Mouse (Mus musculus) intestine, embryonic 16.5 days (tissue): ENCODE data around the gene Gm10153. TPM values are rescaled to one million over a fixed set of nuclear protein-coding genes. Genes with fewer than 3 reads are reported as not detected.
"Not testable (repeated sequence)": the region's sequence is repeated elsewhere in the genome, so short reads cannot be mapped to it uniquely, and the experiment has no call there.

ENCODE experiments used
- ATAC-seq: fragments of 200-750 bp; cut with Nextera tagmentation; 2 replicates; pipeline ENCODE4 v1.8.0; 2017; ENCODE audit warnings: moderate TSS enrichment, moderate library complexity
- H3K27ac ChIP-seq: fragments of 300-500 bp; sonication (generic); 2 replicates; pipeline ENCODE4 v1.5.1; 2014; ENCODE audit warnings: mild to moderate bottlenecking, low read length
- H3K27me3 ChIP-seq: fragments of 300-500 bp; sonication (generic); replicated peaks from 2 replicates; pipeline ENCODE4 v1.6.1; 2014; ENCODE audit warnings: low read length, control low read depth, mixed read lengths; ENCODE audit not compliant: control insufficient read depth, insufficient read depth
- H3K36me3 ChIP-seq: fragments of 300-500 bp; sonication (generic); 2 replicates; pipeline ENCODE4 v1.6.1; 2014; ENCODE audit warnings: low read length, control low read depth; ENCODE audit not compliant: control insufficient read depth, insufficient read depth
- H3K4me1 ChIP-seq: fragments of 300-500 bp; sonication (generic); 2 replicates; pipeline ENCODE4 v1.6.1; 2014; ENCODE audit warnings: low read length, control low read depth, mixed read lengths; ENCODE audit not compliant: control insufficient read depth, insufficient read depth
- H3K4me2 ChIP-seq: fragments of 300-500 bp; sonication (generic); 2 replicates; pipeline ENCODE4 v1.6.1; 2014; ENCODE audit warnings: low read depth, low read length, control low read depth
- H3K4me3 ChIP-seq: fragments of 300-500 bp; sonication (generic); 2 replicates; pipeline ENCODE4 v1.5.1; 2014; ENCODE audit warnings: mild to moderate bottlenecking, low read length
- H3K9ac ChIP-seq: fragments of 300-500 bp; sonication (generic); 2 replicates; pipeline ENCODE4 v1.6.1; 2014; ENCODE audit warnings: low read depth, low read length
- H3K9me3 ChIP-seq: fragments of 300-500 bp; sonication (generic); 2 replicates; pipeline ENCODE4 v1.6.1; 2016; ENCODE audit warnings: low read length, control low read depth; ENCODE audit not compliant: control insufficient read depth
- WGBS: fragments of 180-500 bp; shearing (Covaris S2); extraction: QIAGEN DNeasy Blood & Tissue Kit; methylation state at CpG from one replicate; pipeline ENCODE4 v1.1.7; 2014; 5-methylcytosine and 5-hydroxymethylcytosine counted together
- polyA plus RNA-seq: library from polyadenylated mRNA; unstranded; fragments of >200 nt; fragmentation: Nextera tagmentation; extraction: Ambion mirVana; gene quantifications from 2 replicates; pipeline ENCODE4 v1.2.1, GENCODE M21; 2015

Gm10153 gene
- polyA plus RNA-seq, 1 experiment from 2014 or later, result not detected

DNA sequence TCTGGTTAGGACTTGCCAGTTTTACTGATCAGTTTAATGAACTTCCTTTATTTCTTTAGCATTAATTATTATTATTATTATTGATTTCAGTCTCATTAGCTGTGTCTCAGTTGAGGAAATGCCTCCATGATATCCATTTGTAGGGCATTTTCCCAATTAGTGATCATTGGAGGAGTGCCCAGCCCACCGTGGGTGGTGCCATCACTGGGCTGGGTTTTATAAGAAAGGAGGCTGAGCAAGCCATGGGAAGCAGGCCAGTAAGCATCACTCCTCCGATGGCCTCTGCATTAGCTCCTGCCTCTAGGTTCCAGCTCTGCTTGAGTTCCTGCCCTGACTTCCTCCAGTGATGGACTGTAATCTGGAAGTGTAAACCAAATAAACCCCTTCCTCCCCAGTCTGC lies 2.0 kb downstream of the Gm10153 start:
- Histone ChIP-seq H3K9me3 (no peaks in the 10 kb centered on the region), H3K4me1 (no peaks in the 10 kb centered on the region), H3K9ac (no peak overlapping the region), H3K4me3 (no peak overlapping the region), H3K27me3 (no peaks in the 10 kb centered on the region), H3K27ac (no peak overlapping the region), H3K36me3 (no peaks in the 10 kb centered on the region), H3K4me2 (no peak overlapping the region)
- WGBS, result 70% methylated on average over 2 of the region's 2 CpGs
- no peak for ATAC-seq

- no peaks in the 10 kb centered on the region for H3K27me3 ChIP-seq
- H3K36me3 ChIP-seq, result no peaks in the 10 kb centered on the region
- no peak overlapping the region for H3K9ac ChIP-seq
- H3K4me2 ChIP-seq, result no peak overlapping the region
- no peaks in the 10 kb centered on the region for H3K4me1 ChIP-seq
- H3K27ac ChIP-seq, result no peak overlapping the region
- WGBS, result 60% methylated on average over 1 of the region's 1 CpGs
- no peaks in the 10 kb centered on the region for H3K9me3 ChIP-seq
- ATAC-seq, result no peak
- no peak overlapping the region for H3K4me3 ChIP-seq
Observed at GRCm38 (mm10) chr7:142181021-142181420, 9.2 kb downstream of the Gm10153 start.

DNA sequence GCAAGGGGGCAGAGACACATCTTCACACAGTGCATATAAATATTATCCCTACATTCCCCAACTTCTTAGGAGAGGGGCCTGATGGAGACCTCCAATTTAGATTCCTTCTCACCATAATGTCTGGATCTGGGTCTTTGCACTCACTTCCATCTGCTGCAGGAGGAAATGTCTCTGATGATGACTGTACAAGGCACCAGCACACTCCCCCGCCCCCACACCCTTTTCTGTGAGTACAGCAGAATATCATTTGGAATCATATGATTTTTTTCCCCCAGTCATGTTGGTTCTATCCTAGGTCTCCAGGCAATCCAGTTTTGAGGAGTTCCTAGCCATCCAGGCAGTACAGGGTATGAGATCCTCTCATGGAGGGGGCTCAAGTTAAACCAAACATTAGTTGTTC lies 11.5 kb downstream of the Gm10153 start:
- Histone ChIP-seq H3K4me3 (no peak overlapping the region), H3K27ac (no peak overlapping the region), H3K9ac (no peak overlapping the region), H3K4me1 (no peaks in the 10 kb centered on the region), H3K4me2 (no peak overlapping the region), H3K27me3 (no peaks in the 10 kb centered on the region), H3K9me3 (no peaks in the 10 kb centered on the region), H3K36me3 (no peaks in the 10 kb centered on the region)
- no peak for ATAC-seq
- 76% methylated on average over 1 of the region's 1 CpGs for WGBS

DNA sequence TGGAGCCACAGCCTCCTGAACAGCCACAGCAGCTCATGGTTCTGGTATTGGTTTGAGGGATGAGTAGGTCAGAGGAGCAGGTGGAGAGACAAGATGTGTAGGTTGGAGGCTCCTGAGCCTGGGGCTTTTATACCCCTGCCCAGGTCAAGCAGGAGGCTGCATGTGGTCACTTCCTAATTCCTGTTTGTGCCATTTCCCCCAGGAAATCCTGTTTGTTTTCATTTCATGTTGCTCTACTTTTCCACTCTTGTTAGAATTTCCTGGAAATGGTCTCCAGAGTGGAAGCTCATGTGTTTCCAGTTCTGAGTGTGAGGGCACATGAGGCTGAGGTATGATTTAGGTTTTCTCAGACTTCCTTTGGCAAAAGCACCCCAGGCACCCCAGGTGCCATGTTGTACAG lies 14.3 kb downstream of the Gm10153 start, which contains the start of gene Krtap5-2:
Gene Krtap5-2, minus strand, starts transcription at position 101 of the 400 bp plus-strand sequence.
- not testable (repeated sequence) for H3K4me3 ChIP-seq, H3K4me1 ChIP-seq, H3K36me3 ChIP-seq, H3K27ac ChIP-seq, ATAC-seq, H3K9ac ChIP-seq, H3K9me3 ChIP-seq, H3K27me3 ChIP-seq, H3K4me2 ChIP-seq

GRCm38 (mm10) chr7:142169836-142170235 lies 20.4 kb downstream of the Gm10153 start:
- Histone ChIP-seq H3K9me3 (no peaks in the 10 kb centered on the region), H3K36me3 (no peaks in the 10 kb centered on the region), H3K4me1 (no peaks in the 10 kb centered on the region), H3K27me3 (no peaks in the 10 kb centered on the region), H3K4me2 (no peak overlapping the region), H3K27ac (no peak overlapping the region), H3K4me3 (no peak overlapping the region), H3K9ac (no peak overlapping the region)
- ATAC-seq, result no peak
- WGBS, result 50% methylated on average over 3 of the region's 3 CpGs

- not testable (repeated sequence) for H3K4me3 ChIP-seq, H3K4me1 ChIP-seq, H3K9me3 ChIP-seq, H3K4me2 ChIP-seq, H3K9ac ChIP-seq, H3K27me3 ChIP-seq, ATAC-seq, H3K27ac ChIP-seq, H3K36me3 ChIP-seq
Observed at GRCm38 (mm10) chr7:142165639-142166038, 24.6 kb downstream of the Gm10153 start, which contains the start of gene Gm4553. Gene Gm4553, minus strand, starts transcription at chr7:142165739.

GRCm38 (mm10) chr7:142159366-142159765 lies 30.8 kb downstream of the Gm10153 start:
- no peak for ATAC-seq
- no peaks in the 10 kb centered on the region for H3K4me1 ChIP-seq
- no peak overlapping the region for H3K4me3 ChIP-seq
- H3K9me3 ChIP-seq, result no peaks in the 10 kb centered on the region
- H3K27me3 ChIP-seq, result no peaks in the 10 kb centered on the region
- H3K27ac ChIP-seq, result no peak overlapping the region
- no peak overlapping the region for H3K4me2 ChIP-seq
- H3K9ac ChIP-seq, result no peak overlapping the region
- WGBS, result 94% methylated on average over 3 of the region's 3 CpGs
- no peaks in the 10 kb centered on the region for H3K36me3 ChIP-seq

DNA sequence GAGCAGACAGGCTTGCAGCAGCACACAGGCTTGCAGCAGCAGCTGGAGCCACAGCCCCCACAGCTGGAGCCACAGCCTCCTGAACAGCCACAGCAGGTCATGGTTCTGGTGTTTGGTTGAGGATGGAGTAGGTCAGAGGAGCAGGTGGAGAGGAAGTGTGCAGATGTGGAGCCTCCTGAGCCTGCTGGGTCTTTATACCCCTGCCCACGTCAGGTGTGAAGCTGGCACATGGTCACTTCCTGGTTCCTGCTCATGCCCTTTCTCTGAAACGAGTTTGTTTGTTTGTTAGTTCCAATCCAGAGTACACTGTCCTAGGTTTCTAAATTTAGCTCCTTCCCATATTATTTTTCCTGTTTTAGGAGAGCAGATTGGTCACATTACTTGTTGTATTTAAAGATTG lies 33.2 kb downstream of the Gm10153 start, which contains the start of gene Gm29735:
Gene Gm29735, minus strand, starts transcription at position 101 of the 400 bp plus-strand sequence.
- not testable (repeated sequence) for ATAC-seq, H3K9me3 ChIP-seq, H3K4me1 ChIP-seq, H3K36me3 ChIP-seq, H3K27me3 ChIP-seq, H3K27ac ChIP-seq, H3K4me3 ChIP-seq, H3K9ac ChIP-seq, H3K4me2 ChIP-seq
- 37% methylated on average over 2 of the region's 2 CpGs for WGBS

GRCm38 (mm10) chr7:142155308-142155707 lies 34.9 kb downstream of the Gm10153 start:
- no peak overlapping the region for H3K9ac ChIP-seq
- ATAC-seq, result no peak
- H3K4me3 ChIP-seq, result no peak overlapping the region
- WGBS, result 41% methylated on average over 1 of the region's 1 CpGs
- no peak overlapping the region for H3K4me2 ChIP-seq
- no peak overlapping the region for H3K27ac ChIP-seq
- no peaks in the 10 kb centered on the region for H3K36me3 ChIP-seq
- H3K9me3 ChIP-seq, result no peaks in the 10 kb centered on the region
- no peaks in the 10 kb centered on the region for H3K27me3 ChIP-seq
- no peaks in the 10 kb centered on the region for H3K4me1 ChIP-seq

- no peak overlapping the region for H3K4me3 ChIP-seq
- no peaks in the 10 kb centered on the region for H3K4me1 ChIP-seq
- H3K27me3 ChIP-seq, result no peaks in the 10 kb centered on the region
- no peak overlapping the region for H3K4me2 ChIP-seq
- 79% methylated on average over 4 of the region's 4 CpGs for WGBS
- H3K9ac ChIP-seq, result no peak overlapping the region
- ATAC-seq, result no peak
- H3K36me3 ChIP-seq, result no peaks in the 10 kb centered on the region
- no peak overlapping the region for H3K27ac ChIP-seq
- no peaks in the 10 kb centered on the region for H3K9me3 ChIP-seq
Observed at GRCm38 (mm10) chr7:142152191-142152590, 38.0 kb downstream of the Gm10153 start.
